Mouse (Mus musculus) kidney, adult 11 months (tissue): Measurements from ENCODE around the gene Ryr3.
A peak's percentile ranks its signal among the peaks of the same experiment; 100 is the strongest.

Experiments used
- DNase-seq: peaks from one replicate; pipeline ENCODE4 v3.0.0; 2022

Ryr3 gene

GRCm38 (mm10) chr2:112900747-112901146 is 316.1 kb downstream of the Ryr3 start:
- DNase-seq, result no peak

- no peak for DNase-seq
Observed at GRCm38 (mm10) chr2:112884456-112885114, 332.3 kb downstream of the Ryr3 start.

- DNase-seq, result no peak
Observed at GRCm38 (mm10) chr2:112881805-112882204, 335.1 kb downstream of the Ryr3 start.

- DNase-seq, result no peak
Observed at GRCm38 (mm10) chr2:112881376-112881775, 335.5 kb downstream of the Ryr3 start.

GRCm38 (mm10) chr2:112877404-112877803 is 339.5 kb downstream of the Ryr3 start:
- DNase-seq, result no peak

GRCm38 (mm10) chr2:112866043-112866551 is 350.8 kb downstream of the Ryr3 start:
- no peak for DNase-seq

- DNase-seq, result no peak
Observed at GRCm38 (mm10) chr2:112861792-112862191, 355.1 kb downstream of the Ryr3 start.

- DNase-seq, result no peak
Observed at GRCm38 (mm10) chr2:112845583-112846512, 371.0 kb downstream of the Ryr3 start.

- no peak for DNase-seq
Observed at GRCm38 (mm10) chr2:112842877-112843276, 374.0 kb downstream of the Ryr3 start.

GRCm38 (mm10) chr2:112831423-112832305 is 385.2 kb downstream of the Ryr3 start:
- no peak for DNase-seq

GRCm38 (mm10) chr2:112826571-112826970 is 390.3 kb downstream of the Ryr3 start:
- DNase-seq, result no peak

GRCm38 (mm10) chr2:112822721-112823120 is 394.2 kb downstream of the Ryr3 start:
- DNase-seq, result no peak

- no peak for DNase-seq
Observed at GRCm38 (mm10) chr2:112819059-112819458, 397.8 kb downstream of the Ryr3 start.

- DNase-seq, result no peak
Observed at GRCm38 (mm10) chr2:112816976-112817375, 399.9 kb downstream of the Ryr3 start.

- DNase-seq, result no peak
Observed at GRCm38 (mm10) chr2:112815960-112816359, 400.9 kb downstream of the Ryr3 start.

GRCm38 (mm10) chr2:112812637-112813402 is 404.1 kb downstream of the Ryr3 start:
- DNase-seq, result no peak

GRCm38 (mm10) chr2:112806015-112806414 is 410.9 kb downstream of the Ryr3 start:
- no peak for DNase-seq

GRCm38 (mm10) chr2:112799995-112800353 is 416.9 kb downstream of the Ryr3 start:
- peak; percentile 21 for DNase-seq

- DNase-seq, result no peak
Observed at GRCm38 (mm10) chr2:112799351-112799994, 417.4 kb downstream of the Ryr3 start.

- no peak for DNase-seq
Observed at GRCm38 (mm10) chr2:112781631-112782030, 435.3 kb downstream of the Ryr3 start.

- DNase-seq, result peak; percentile 33
Observed at GRCm38 (mm10) chr2:112774762-112775161, 442.1 kb downstream of the Ryr3 start.

- DNase-seq, result no peak
Observed at GRCm38 (mm10) chr2:112767665-112768064, 449.2 kb downstream of the Ryr3 start.
